Mouse (Mus musculus): Measurements from ENCODE around the gene Gnb2. TPM values are rescaled to one million over a fixed set of nuclear protein-coding genes. Genes with fewer than 3 reads are reported as not detected.

The Gnb2 gene
- total and polyA plus RNA-seq, 3 experiments = 255 to 571 (median 302) TPM

GRCm38 (mm10) chr5:137569665-137570064 lies 36.4 kb upstream of the Gnb2 start, which contains the start of gene Tfr2:
Tfr2 (plus strand) TSS chr5:137569840.
- Histone ChIP-seq H3K4me1 (ENCODE audit: insufficient read depth, low read depth, low read length) (peaks cover 63% of the 10 kb centered on the region), H3K9me3 (replicated peaks) (peaks cover 5% of the 10 kb centered on the region), H3K36me3 (replicated peaks) (peaks cover 28% of the 10 kb centered on the region), H3K4me3 (ENCODE audit: low read depth, low read length) (peak within 1 kb of the TSS; percentile 82), H3K27me3 (ENCODE audit: insufficient read depth, low read length) (0 out of 2 replicates have a peak, but pooled peaks cover 5% of the 10 kb centered on the region)
- peak; percentile 84 for DNase-seq (ENCODE audit: low spot score)
- TF ChIP-seq GATA1 (IDR thresholded peaks at IDR 0.05; ENCODE audit: borderline replicate concordance, low read length) = no peak
- TF ChIP-seq GATA2 (IDR thresholded peaks at IDR 0.05; ENCODE audit: borderline replicate concordance, low read depth, low read length) = no peak
- TF ChIP-seq TAL1 (conservative IDR thresholded peaks at IDR 0.05; ENCODE audit: low read depth, low read length) = no peak
- TF ChIP-seq CTCF (IDR thresholded peaks at IDR 0.05; ENCODE audit: low read depth, low read length) = no peak
- peak; percentile 51 for ATAC-seq (ENCODE audit: extremely low read depth, insufficient number of reproducible peaks, low FRiP score, poor library complexity, severe bottlenecking)

GRCm38 (mm10) chr5:137569031-137569430 lies 35.7 kb upstream of the Gnb2 start:
- Histone ChIP-seq H3K4me3 (ENCODE audit: low read depth, low read length) (peak overlapping the region; percentile 62; the same call in 1 of the 2 replicates), H3K4me1 (ENCODE audit: insufficient read depth, low read depth, low read length) (peaks cover 56% of the 10 kb centered on the region), H3K9me3 (replicated peaks) (peaks cover 5% of the 10 kb centered on the region), H3K27me3 (ENCODE audit: insufficient read depth, low read length) (0 out of 2 replicates have a peak, but pooled peaks cover 5% of the 10 kb centered on the region), H3K36me3 (replicated peaks) (peaks cover 21% of the 10 kb centered on the region)
- ATAC-seq (ENCODE audit: extremely low read depth, insufficient number of reproducible peaks, low FRiP score, poor library complexity, severe bottlenecking) = no peak
- TF ChIP-seq POLR2AphosphoS5 (IDR thresholded peaks at IDR 0.05; ENCODE audit: insufficient replicate concordance, low read depth, low read length) = no peak
- TF ChIP-seq CTCF (IDR thresholded peaks at IDR 0.05; ENCODE audit: low read depth, low read length) = no peak
- TF ChIP-seq TAL1 (conservative IDR thresholded peaks at IDR 0.05; ENCODE audit: low read depth, low read length) = no peak
- no peak for TF ChIP-seq GATA2 (IDR thresholded peaks at IDR 0.05; ENCODE audit: borderline replicate concordance, low read depth, low read length)
- TF ChIP-seq GATA1 (IDR thresholded peaks at IDR 0.05; ENCODE audit: borderline replicate concordance, low read length) = no peak
- no peak for DNase-seq (ENCODE audit: low spot score)

DNA sequence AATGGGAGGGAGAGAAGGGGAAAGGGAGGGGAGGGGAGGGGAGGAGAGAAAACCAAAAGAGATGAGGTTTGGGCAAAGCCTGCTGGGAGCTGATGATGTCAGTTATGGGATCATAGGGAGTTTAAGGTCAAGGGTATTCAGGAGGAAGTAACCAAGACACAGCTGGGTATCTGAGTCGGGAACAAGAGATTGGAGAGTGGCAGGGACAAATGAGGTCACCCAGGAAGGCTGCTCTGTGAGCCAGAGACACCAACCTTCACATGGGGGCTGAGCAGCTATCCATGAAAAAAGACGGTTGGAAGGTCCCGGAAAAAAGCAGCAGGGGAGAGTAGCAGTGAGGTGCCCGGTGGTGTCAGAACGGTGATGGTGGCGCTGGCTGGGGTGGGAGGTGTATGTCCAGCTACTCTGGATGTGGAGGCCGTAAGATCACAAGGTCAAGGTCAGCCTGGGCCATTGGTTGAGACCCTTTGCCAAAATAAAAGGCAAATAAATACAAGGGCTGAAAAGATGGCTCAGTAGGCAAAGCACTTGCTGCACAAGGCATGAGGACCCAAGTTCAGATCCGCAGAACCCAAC lies 35.0 kb upstream of the Gnb2 start:
- Histone ChIP-seq H3K4me1 (ENCODE audit: insufficient read depth, low read depth, low read length) (peaks cover 49% of the 10 kb centered on the region), H3K9me3 (replicated peaks) (peaks cover 5% of the 10 kb centered on the region), H3K4me3 (ENCODE audit: low read depth, low read length) (no peak overlapping the region; the same call in 1 of the 2 replicates), H3K36me3 (replicated peaks) (peaks cover 14% of the 10 kb centered on the region), H3K27me3 (ENCODE audit: insufficient read depth, low read length) (0 out of 2 replicates have a peak, but pooled peaks cover 5% of the 10 kb centered on the region)
- TF ChIP-seq TAL1 (conservative IDR thresholded peaks at IDR 0.05; ENCODE audit: low read depth, low read length) (no peak), GATA2 (IDR thresholded peaks at IDR 0.05; ENCODE audit: borderline replicate concordance, low read depth, low read length) (no peak), POLR2AphosphoS5 (IDR thresholded peaks at IDR 0.05; ENCODE audit: insufficient replicate concordance, low read depth, low read length) (no peak), GATA1 (IDR thresholded peaks at IDR 0.05; ENCODE audit: borderline replicate concordance, low read length) (no peak), CTCF (IDR thresholded peaks at IDR 0.05; ENCODE audit: low read depth, low read length) (no peak)
- no peak for ATAC-seq (ENCODE audit: extremely low read depth, insufficient number of reproducible peaks, low FRiP score, poor library complexity, severe bottlenecking)
- no peak for DNase-seq (ENCODE audit: low spot score)

DNA sequence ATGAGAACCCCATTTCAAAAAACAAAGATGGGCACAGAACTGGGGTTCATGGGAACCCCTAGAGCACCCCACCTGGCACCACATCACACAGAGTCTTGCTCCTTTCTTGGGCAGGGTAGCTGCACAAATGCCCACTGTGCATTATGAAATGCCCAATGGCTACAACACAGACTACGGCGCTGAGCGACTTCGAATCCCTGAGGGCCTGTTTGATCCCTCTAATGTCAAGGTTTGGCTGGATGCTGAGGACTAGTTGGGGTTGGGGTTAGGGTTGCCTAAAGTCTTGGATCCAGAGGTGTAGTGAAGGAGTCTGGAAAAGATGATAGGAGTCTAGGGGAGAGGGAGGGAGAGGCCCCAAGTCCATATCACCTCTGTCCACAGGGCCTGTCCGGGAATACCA lies 33.1 kb upstream of the Gnb2 start:
- peaks cover 17% of the 10 kb centered on the region for H3K27me3 ChIP-seq (ENCODE audit: insufficient read depth, low read length)
- ATAC-seq (ENCODE audit: extremely low read depth, insufficient number of reproducible peaks, low FRiP score, poor library complexity, severe bottlenecking) = no peak
- peaks cover 5% of the 10 kb centered on the region for H3K9me3 ChIP-seq (replicated peaks)
- TF ChIP-seq TAL1 (conservative IDR thresholded peaks at IDR 0.05; ENCODE audit: low read depth, low read length) = no peak
- no peak for TF ChIP-seq CTCF (IDR thresholded peaks at IDR 0.05; ENCODE audit: low read depth, low read length)
- no peak for TF ChIP-seq GATA2 (IDR thresholded peaks at IDR 0.05; ENCODE audit: borderline replicate concordance, low read depth, low read length)
- no peak for TF ChIP-seq GATA1 (IDR thresholded peaks at IDR 0.05; ENCODE audit: borderline replicate concordance, low read length)
- TF ChIP-seq POLR2AphosphoS5 (IDR thresholded peaks at IDR 0.05; ENCODE audit: insufficient replicate concordance, low read depth, low read length) = no peak
- no peak overlapping the region for H3K4me3 ChIP-seq (ENCODE audit: low read depth, low read length)
- no peaks in the 10 kb centered on the region for H3K36me3 ChIP-seq (replicated peaks)
- no peak for DNase-seq (ENCODE audit: low spot score)
- H3K4me1 ChIP-seq (ENCODE audit: insufficient read depth, low read depth, low read length) = peaks cover 34% of the 10 kb centered on the region

DNA sequence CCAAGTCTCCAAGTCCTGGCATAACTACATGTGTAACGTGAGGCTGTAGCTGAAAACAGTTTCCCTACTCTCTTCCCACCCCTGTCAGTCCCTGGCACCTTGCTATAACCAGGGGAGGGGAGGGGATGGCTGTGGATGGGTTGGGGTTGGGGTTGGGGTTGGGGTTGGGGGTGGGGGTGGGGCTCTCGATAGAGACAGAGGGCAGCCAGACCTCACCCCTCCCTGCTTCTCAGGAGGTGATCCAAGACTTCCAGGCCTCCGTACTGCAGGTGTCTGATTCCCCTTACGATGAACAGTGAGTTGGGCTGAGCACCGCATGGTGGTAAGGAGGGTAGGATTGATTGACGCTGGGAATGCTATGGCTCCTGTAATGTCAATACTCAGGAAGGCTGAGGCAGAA lies 32.4 kb upstream of the Gnb2 start:
- no peak for DNase-seq (ENCODE audit: low spot score)
- peaks cover 21% of the 10 kb centered on the region for H3K27me3 ChIP-seq (ENCODE audit: insufficient read depth, low read length)
- no peaks in the 10 kb centered on the region for H3K36me3 ChIP-seq (replicated peaks)
- H3K4me1 ChIP-seq (ENCODE audit: insufficient read depth, low read depth, low read length) = peaks cover 28% of the 10 kb centered on the region
- no peak for ATAC-seq (ENCODE audit: extremely low read depth, insufficient number of reproducible peaks, low FRiP score, poor library complexity, severe bottlenecking)
- no peak overlapping the region for H3K4me3 ChIP-seq (ENCODE audit: low read depth, low read length)
- peaks cover 5% of the 10 kb centered on the region for H3K9me3 ChIP-seq (replicated peaks)
- TF ChIP-seq POLR2AphosphoS5 (IDR thresholded peaks at IDR 0.05; ENCODE audit: insufficient replicate concordance, low read depth, low read length) = no peak
- no peak for TF ChIP-seq GATA2 (IDR thresholded peaks at IDR 0.05; ENCODE audit: borderline replicate concordance, low read depth, low read length)
- TF ChIP-seq TAL1 (conservative IDR thresholded peaks at IDR 0.05; ENCODE audit: low read depth, low read length) = no peak
- TF ChIP-seq GATA1 (IDR thresholded peaks at IDR 0.05; ENCODE audit: borderline replicate concordance, low read length) = no peak
- no peak for TF ChIP-seq CTCF (IDR thresholded peaks at IDR 0.05; ENCODE audit: low read depth, low read length)

GRCm38 (mm10) chr5:137562965-137563364 lies 29.7 kb upstream of the Gnb2 start:
- H3K27me3 ChIP-seq (ENCODE audit: insufficient read depth, low read length) = peaks cover 44% of the 10 kb centered on the region
- ATAC-seq (ENCODE audit: extremely low read depth, insufficient number of reproducible peaks, low FRiP score, poor library complexity, severe bottlenecking) = no peak

More at GRCm38 (mm10) chr5:137562965-137563364, 29.7 kb upstream of the Gnb2 start:
- no peak for DNase-seq (ENCODE audit: low spot score)
- no peak overlapping the region for H3K4me3 ChIP-seq (ENCODE audit: low read depth, low read length)
- H3K4me1 ChIP-seq (ENCODE audit: insufficient read depth, low read depth, low read length) = peaks cover 6% of the 10 kb centered on the region
- H3K9me3 ChIP-seq (replicated peaks) = no peaks in the 10 kb centered on the region
- H3K36me3 ChIP-seq (replicated peaks) = no peaks in the 10 kb centered on the region
- no peak for TF ChIP-seq GATA2 (IDR thresholded peaks at IDR 0.05; ENCODE audit: borderline replicate concordance, low read depth, low read length)
- TF ChIP-seq GATA1 (IDR thresholded peaks at IDR 0.05; ENCODE audit: borderline replicate concordance, low read length) = no peak
- no peak for TF ChIP-seq POLR2AphosphoS5 (IDR thresholded peaks at IDR 0.05; ENCODE audit: insufficient replicate concordance, low read depth, low read length)
- TF ChIP-seq TAL1 (conservative IDR thresholded peaks at IDR 0.05; ENCODE audit: low read depth, low read length) = no peak
- TF ChIP-seq CTCF (IDR thresholded peaks at IDR 0.05; ENCODE audit: low read depth, low read length) = no peak

All from G1E (cell line).